Mouse (Mus musculus): ENCODE results near the gene Kcna2. TPM values are rescaled to one million over a fixed set of nuclear protein-coding genes. Genes with fewer than 3 reads are reported as not detected.

The Kcna2 gene
- total RNA-seq (2021): 1 to 10 TPM in 1 of 2 experiments, under 1 TPM in 1; 0.66 to 1.1 TPM
- long read RNA-seq, experiment 1: 0 reads
- long read RNA-seq, experiment 2, partial matches to known transcripts: 0 of 1 reads
- long read RNA-seq, experiment 2, other reads (novel, unspliced or antisense): 1 of 1 reads

DNA sequence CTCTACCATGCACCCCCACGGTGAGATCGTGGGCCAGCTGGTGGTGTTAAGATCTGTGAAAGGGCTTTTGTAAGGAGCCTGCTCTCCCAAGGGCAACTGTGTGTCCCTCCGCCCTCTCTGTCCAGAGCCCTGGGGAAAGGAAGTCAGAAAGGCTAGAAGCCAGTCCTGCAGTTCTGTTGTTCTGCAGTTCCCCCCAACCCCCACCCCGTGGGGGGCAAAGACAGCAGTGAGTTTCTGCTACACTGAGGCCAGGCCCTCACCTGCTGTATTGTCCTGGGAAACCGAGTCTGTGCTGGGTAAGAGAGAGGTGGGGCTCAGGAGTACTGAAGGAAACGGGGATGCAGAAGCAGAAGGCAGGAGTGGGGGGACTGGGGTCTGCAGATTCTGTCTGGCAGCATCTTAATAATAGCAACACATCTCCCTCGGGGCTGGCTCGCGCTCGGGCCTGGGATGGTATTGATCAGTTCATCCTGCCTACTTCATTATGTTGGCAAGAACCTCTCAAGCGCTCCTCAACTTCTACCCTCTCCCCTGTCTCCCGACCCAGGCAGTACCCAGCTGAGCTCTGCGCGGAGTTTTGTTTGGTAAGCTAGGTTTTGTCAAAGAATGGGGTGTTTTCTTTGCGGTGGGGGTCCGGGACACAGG, at the start of gene Kcna2:
TSS of gene Kcna2 (plus strand) at position 336 of the 645 bp plus-strand sequence.
- DNase-seq (ENCODE audit: low spot score in 2 of 2): no peak

DNA sequence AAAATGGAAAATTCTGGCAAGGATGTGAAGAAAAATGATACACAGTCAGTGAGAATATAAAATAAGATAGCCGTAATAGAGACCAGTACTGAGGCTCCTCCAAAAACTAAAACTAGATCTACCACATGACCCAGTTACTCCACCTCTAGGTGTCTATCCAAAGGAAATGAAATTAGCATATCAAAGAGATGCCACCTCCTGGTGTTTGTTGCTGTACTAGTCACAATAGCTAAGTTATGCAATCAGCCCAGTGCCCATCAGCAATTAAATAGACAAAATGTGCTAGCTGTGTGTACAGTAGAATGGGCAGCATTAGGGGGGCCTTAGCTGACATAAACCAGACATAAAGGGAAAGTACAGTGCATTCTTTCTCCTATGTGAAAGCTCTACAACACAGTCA, 39.5 kb upstream of the Kcna2 start:
- no peak for DNase-seq (ENCODE audit: low spot score in 2 of 2)

- peak in 1 of 2 experiments; percentile 5 for DNase-seq (ENCODE audit: low spot score in 2 of 2)
Measured at GRCm38 (mm10) chr3:107062771-107063170, 38.2 kb upstream of the Kcna2 start.

GRCm38 (mm10) chr3:107065510-107066095, 35.3 kb upstream of the Kcna2 start:
- DNase-seq (ENCODE audit: low spot score in 2 of 2): no peak

- no peak for DNase-seq (ENCODE audit: low spot score in 2 of 2)
Measured at GRCm38 (mm10) chr3:107066165-107066850, 34.6 kb upstream of the Kcna2 start.

- no peak for DNase-seq (ENCODE audit: low spot score in 2 of 2)
Measured at GRCm38 (mm10) chr3:107067245-107067644, 33.7 kb upstream of the Kcna2 start.

DNA sequence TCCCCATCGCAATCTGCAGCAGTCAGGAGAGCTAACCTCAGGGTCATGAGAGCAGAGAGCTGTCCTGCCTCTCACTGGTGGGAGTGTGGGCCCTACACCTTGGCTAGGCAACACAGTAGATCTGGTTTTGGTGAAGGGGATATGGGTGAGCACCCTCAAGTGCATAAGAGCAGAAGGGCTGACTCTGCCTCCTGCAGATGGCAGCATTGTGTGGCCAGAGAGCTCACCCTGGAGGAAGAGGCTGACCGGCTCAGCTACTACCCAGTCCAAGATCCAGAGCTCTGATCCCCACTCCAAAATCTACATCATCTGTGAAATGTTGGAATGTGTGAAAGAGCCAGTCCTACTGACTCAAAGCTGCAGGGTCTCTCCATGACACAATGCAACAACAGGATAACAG, 27.1 kb upstream of the Kcna2 start:
- no peak for DNase-seq (ENCODE audit: low spot score in 2 of 2)

- DNase-seq (ENCODE audit: low spot score in 2 of 2): no peak
Measured at GRCm38 (mm10) chr3:107075705-107076104, 25.2 kb upstream of the Kcna2 start.

DNA sequence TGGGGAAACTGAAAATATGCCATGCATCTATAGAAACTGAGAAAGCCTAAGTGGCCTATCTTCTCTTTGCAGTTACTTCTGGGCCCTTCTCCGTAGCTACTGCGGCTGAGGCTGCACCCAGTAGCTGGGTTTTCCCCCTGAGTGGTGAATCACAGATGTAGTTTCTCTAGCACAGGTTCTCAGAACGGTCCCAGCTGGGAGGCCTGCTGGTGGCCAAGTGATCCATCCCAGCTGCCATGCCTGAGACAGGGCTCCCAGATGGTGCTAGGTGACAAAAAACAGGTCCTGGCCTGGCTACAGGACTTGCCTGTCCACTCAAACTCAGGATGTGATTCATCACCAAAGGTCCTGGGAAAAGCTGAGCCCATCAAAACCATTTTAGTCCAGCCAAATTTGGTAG, 24.3 kb upstream of the Kcna2 start:
- no peak for DNase-seq (ENCODE audit: low spot score in 2 of 2)

GRCm38 (mm10) chr3:107077101-107077500, 23.8 kb upstream of the Kcna2 start:
- DNase-seq (ENCODE audit: low spot score in 2 of 2): no peak

GRCm38 (mm10) chr3:107080803-107081202, 20.1 kb upstream of the Kcna2 start:
- no peak for DNase-seq (ENCODE audit: low spot score in 2 of 2)

DNA sequence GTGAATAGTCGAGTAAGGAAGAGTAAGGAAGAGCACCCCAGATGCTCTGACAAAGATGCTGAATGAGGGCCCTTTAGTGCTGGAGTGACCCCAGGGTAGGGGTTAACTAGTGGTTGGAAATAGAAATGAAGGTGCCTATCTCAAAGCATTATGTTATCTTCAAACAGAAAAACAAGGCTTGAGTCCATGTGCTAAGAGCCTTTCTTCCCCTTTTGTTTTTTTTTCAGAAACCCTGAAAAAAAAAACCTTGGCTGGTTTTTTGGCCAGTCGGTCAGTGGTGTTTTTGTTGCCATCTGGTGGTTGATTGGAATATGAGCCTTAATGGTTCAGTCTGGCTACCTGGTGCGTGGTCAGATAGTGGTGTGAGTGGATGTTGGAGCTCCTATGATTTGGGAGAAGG, 19.7 kb upstream of the Kcna2 start:
- DNase-seq (ENCODE audit: low spot score in 2 of 2): no peak

GRCm38 (mm10) chr3:107084586-107084985, 16.4 kb upstream of the Kcna2 start:
- DNase-seq (ENCODE audit: low spot score in 2 of 2): no peak

- DNase-seq (ENCODE audit: low spot score in 2 of 2): no peak
Measured at GRCm38 (mm10) chr3:107087410-107087809, 13.5 kb upstream of the Kcna2 start.

- DNase-seq (ENCODE audit: low spot score in 2 of 2): no peak
Measured at GRCm38 (mm10) chr3:107088820-107089219, 12.1 kb upstream of the Kcna2 start.

GRCm38 (mm10) chr3:107089475-107089874, 11.5 kb upstream of the Kcna2 start:
- no peak for DNase-seq (ENCODE audit: low spot score in 2 of 2)

DNA sequence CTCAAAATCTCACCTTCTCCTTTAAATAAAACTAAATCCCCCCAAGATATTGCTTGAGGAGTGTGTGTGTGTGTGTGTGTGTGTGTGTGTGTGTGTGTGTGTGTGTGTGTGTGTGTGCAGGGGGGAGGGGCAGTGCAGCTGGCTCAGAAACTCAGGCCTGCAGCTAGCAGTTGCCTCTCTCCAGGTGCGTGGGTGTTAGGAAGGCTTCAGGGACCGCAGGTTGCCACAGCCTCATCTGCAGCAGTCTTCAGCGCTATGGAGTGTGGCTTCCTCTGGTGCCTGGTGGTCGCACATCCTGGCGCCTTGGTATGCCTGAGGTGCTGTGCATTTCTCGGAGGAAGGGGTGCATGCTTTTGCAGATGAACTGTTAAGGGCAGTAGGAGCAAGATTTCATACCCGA, 10.9 kb upstream of the Kcna2 start:
- DNase-seq (ENCODE audit: low spot score in 2 of 2): no peak

DNA sequence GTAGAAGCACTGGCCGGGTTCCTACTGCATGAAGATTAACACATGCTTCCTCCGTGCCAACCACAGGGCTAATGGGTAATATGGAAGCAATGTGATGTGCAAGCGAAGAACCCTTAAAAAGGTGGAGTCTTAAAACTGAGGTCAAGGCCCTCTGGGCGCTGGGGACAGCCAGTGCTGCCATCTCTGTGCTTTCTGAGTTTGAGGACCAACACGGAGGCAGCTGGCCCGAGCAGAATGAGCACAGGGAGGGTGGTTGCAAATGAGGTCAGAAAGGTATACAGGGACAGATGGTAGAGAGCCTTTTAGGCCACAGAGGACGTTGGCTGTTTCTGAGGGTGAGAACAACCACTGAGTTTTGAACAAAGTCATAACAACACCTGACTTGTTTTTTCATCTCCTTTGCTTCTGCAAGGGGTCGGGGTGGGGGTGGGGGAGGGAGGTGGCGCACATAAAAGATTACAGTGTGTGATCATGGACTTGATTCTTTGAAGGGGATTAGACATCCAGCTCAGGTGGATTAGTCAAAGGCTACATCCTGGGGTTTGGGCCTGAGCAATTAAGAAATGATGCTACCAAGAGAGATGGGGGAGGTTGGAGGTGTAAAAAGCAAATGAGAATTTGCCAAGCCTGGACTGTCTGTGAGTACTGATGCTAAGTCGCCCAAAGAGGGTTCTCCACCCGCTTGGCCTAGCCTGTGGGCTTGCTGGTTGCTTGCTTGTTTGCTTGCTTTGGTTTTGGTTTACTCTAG, 10.4 kb upstream of the Kcna2 start:
- no peak for DNase-seq (ENCODE audit: low spot score in 2 of 2)

DNA sequence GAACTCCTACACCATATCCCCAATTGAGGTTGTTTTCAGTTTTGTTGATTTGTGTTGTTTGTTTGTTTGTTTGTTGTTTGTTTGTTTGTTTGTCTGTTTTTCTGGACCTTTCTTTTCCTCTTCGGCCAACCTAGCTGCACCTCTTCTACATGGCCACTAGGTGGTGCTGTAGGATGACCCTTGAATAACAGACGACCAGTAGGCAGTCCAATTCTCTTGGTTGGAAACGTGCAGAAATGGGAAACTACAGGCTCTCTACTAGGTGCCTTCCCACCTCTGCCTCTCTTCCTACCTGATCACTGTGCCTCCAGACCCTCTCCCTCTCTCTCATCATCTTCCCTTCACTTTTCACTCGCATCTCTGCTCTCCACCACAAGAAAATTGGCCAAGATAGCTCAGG, 6.9 kb upstream of the Kcna2 start:
- DNase-seq (ENCODE audit: low spot score in 2 of 2): peak; percentile 28 to 51

- no peak for DNase-seq (ENCODE audit: low spot score in 2 of 2)
Measured at GRCm38 (mm10) chr3:107096269-107096731, 4.6 kb upstream of the Kcna2 start.

DNA sequence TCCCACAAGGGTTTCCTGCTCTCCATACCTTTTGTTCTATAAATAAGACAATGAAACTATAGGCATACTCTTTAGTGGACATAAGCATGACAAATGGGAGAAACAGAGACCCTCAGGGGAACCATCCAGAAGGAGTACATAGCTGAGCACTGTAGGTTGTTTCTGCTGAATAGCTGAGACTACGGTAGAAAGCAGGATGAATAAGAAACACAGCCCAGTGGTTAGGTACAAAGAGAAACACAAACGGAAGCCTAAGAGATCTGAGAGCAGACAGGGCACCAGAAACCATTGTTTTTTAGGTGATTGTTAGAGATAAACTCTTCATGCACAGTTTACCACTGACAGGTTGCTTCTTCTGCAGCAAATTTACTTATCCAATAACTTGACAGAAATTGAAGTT, 1.1 kb upstream of the Kcna2 start:
- DNase-seq (ENCODE audit: low spot score in 2 of 2): no peak

DNA sequence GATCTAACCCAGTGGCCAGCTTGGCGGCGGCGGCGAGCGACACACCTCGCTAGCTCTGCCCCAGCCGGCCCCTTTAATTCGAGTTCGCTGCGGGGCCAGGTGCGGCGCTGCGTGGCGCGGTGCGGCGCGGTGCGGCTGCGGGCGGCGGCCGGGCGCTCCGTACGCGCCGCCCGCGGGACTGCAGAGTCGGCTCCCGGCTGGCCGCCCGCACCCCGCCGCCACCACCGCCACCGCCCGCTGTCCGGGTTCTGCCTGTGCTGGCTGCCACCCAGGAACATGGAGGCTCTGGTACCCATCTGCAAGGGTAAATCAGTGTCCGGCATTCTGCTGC, 475 bp downstream of the Kcna2 start:
- DNase-seq (ENCODE audit: low spot score in 2 of 2): peak in 1 of 2 experiments; percentile 16

Data from adrenal gland, adult 18-20 months (tissue).